Mouse (Mus musculus) thymus, adult 2 months (tissue): ENCODE measurements at regions not wholly inside any gene's neighbourhood (a gene's known extent, or its start where the extent isn't known, plus 50 kb on each side); places are given as distances from the start of the nearest gene placed in this dataset.

Experiments used
- DNase-seq: peaks from one replicate; pipeline ENCODE4 v3.0.0; 2021
- H3K27ac ChIP-seq: fragments of 200-500 bp; 2 replicates; pipeline ENCODE4 v1.5.1; 2012; ENCODE audit warnings: low read length, control low read depth; ENCODE audit not compliant: control insufficient read depth, insufficient read depth
- H3K27me3 ChIP-seq: fragments of 200-500 bp; 2 replicates; pipeline ENCODE4 v1.6.1; 2012; ENCODE audit warnings: mild to moderate bottlenecking, low read length, moderate library complexity, mixed read lengths; ENCODE audit not compliant: control insufficient read depth, insufficient read depth
- H3K36me3 ChIP-seq: fragments of 200-500 bp; 2 replicates; pipeline ENCODE4 v1.6.1; 2012; ENCODE audit warnings: mild to moderate bottlenecking, low read length, moderate library complexity; ENCODE audit not compliant: control insufficient read depth, insufficient read depth
- H3K4me1 ChIP-seq: fragments of 200-500 bp; replicated peaks from 2 replicates; pipeline ENCODE4 v1.6.1; 2012; ENCODE audit warnings: low read length; ENCODE audit not compliant: control insufficient read depth, insufficient read depth
- H3K4me3 ChIP-seq: fragments of 200-500 bp; 2 replicates; pipeline ENCODE4 v1.5.1; 2012; ENCODE audit warnings: mild to moderate bottlenecking, low read length, control low read depth, moderate library complexity; ENCODE audit not compliant: control insufficient read depth, insufficient read depth
- CTCF ChIP-seq: fragments of 200-500 bp; IDR thresholded peaks from 2 replicates; pipeline ENCODE4 v1.5.1; 2012; ENCODE audit warnings: mild to moderate bottlenecking, control low read depth, low read length, moderate library complexity, borderline replicate concordance; ENCODE audit not compliant: control insufficient read depth, poor library complexity, insufficient read depth; ENCODE audit errors: extremely low read depth
- POLR2A ChIP-seq: fragments of 200-500 bp; IDR thresholded peaks from 2 replicates; pipeline ENCODE4 v1.6.1; 2012; ENCODE audit warnings: mild to moderate bottlenecking, low read length, control low read depth, moderate library complexity; ENCODE audit not compliant: control insufficient read depth, poor library complexity, insufficient read depth; ENCODE audit errors: extremely low read depth
- WGBS: fragments of 180-500 bp; shearing (Covaris S2); methylation state at CpG from one replicate; pipeline ENCODE4 v1.1.7; 2018; 5-methylcytosine and 5-hydroxymethylcytosine counted together

DNA sequence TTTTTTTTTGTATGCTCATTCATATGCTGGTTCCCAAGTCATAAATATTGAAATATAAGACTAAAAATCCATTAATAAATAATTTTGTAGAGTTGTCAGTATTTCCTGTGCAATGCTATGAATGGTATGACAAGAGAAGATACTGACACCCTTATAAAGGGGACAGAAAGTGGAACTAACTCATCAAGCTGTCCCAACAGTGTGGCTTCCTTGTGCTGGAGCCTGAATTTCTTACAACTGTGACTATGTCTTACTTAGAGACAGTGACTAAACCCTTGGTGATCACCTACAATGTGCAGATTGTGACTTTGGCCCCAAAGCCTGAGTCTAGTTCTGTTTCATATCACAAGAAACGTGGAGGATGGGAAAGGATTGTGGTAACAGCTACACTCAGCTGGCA is 203.8 kb upstream of the Map3k1 start:
- WGBS = 58% methylated on average over 1 of the region's 1 CpGs
- Histone ChIP-seq H3K4me1 (no peaks in the 10 kb centered on the region), H3K36me3 (no peaks in the 10 kb centered on the region), H3K4me3 (no peak overlapping the region), H3K27me3 (no peaks in the 10 kb centered on the region), H3K27ac (no peak overlapping the region)
- DNase-seq = no peak
- no peak for TF ChIP-seq POLR2A
- no peak for TF ChIP-seq CTCF

- Histone ChIP-seq H3K4me1 (no peaks in the 10 kb centered on the region), H3K27me3 (no peaks in the 10 kb centered on the region), H3K36me3 (no peaks in the 10 kb centered on the region), H3K4me3 (no peak overlapping the region), H3K27ac (no peak overlapping the region)
- WGBS = 95% methylated on average over 3 of the region's 3 CpGs
- DNase-seq = no peak
- TF ChIP-seq CTCF (no peak), POLR2A (no peak)
Observed at GRCm38 (mm10) chr13:112015083-112015482, 206.3 kb upstream of the Map3k1 start.

DNA sequence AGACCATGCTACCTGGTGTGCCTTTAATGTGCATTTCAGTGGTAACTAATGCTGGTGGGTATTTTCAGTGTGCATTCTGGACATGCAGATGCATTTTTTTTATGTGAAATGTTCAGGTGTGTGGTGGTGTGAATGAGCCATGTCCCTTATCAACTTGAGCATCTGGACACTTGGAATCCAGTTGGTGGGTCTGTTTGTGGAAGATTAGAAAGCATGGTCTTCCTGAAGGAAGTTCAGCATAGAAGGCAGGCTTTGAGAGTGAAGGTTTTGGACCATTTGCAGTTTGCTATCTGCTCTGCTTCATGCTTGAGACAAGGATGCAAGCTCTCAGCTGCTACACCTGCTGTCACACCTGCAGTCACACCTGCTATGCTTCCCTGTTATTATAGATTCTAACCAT is 207.5 kb upstream of the Map3k1 start:
- Histone ChIP-seq H3K36me3 (no peaks in the 10 kb centered on the region), H3K27me3 (no peaks in the 10 kb centered on the region), H3K4me3 (no peak overlapping the region), H3K4me1 (no peaks in the 10 kb centered on the region), H3K27ac (no peak overlapping the region)
- no peak for TF ChIP-seq POLR2A
- TF ChIP-seq CTCF = no peak
- DNase-seq = no peak

DNA sequence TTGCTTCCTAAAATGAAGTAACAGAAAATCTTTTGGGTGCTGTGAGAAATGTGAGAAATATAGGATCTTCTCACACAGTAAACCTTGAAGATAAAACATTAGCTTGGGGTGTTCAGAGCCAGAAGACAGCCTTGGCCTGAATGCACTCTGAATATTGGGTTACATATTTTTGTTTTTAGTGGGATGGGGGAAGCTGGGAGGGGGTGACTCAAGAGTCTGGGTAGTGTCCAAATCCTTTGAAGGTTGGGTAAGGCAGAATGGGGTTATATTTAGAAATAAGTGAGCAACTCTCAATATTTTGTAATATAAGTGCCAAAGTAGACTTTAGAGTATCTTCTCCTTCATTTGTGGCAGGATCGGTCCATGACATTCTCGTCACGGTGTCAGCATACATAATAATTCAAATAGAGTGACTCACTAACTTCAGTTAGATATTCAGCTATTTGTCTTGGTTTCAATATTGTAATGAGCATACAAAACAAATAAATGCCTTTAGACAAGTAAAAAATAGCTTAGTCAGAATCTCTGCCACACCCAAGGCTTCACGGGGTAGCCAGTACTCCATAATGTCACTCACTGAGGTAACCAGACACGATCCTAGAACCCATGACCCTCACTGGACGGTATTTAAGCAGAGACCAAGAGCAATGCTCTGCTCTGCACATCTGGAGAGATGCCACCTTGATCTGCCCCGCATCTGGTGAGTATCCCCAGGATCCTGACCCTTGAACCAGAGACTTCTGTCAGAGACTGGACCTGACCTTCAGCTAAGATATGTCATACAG is 209.9 kb upstream of the Map3k1 start:
- H3K36me3 ChIP-seq = no peaks in the 10 kb centered on the region
- 95% methylated on average over 7 of the region's 7 CpGs for WGBS
- H3K4me3 ChIP-seq = no peak overlapping the region
- 0 out of 2 replicates have a peak, but pooled peaks cover 3% of the 10 kb centered on the region for H3K4me1 ChIP-seq
- DNase-seq = no peak
- no peak for TF ChIP-seq CTCF
- no peak for TF ChIP-seq POLR2A
- H3K27ac ChIP-seq = no peak overlapping the region
- no peaks in the 10 kb centered on the region for H3K27me3 ChIP-seq

- Histone ChIP-seq H3K27me3 (no peaks in the 10 kb centered on the region), H3K36me3 (no peaks in the 10 kb centered on the region), H3K27ac (no peak overlapping the region), H3K4me1 (0 out of 2 replicates have a peak, but pooled peaks cover 3% of the 10 kb centered on the region), H3K4me3 (no peak overlapping the region)
- TF ChIP-seq POLR2A = no peak
- no peak for TF ChIP-seq CTCF
- no peak for DNase-seq
- 84% methylated on average over 5 of the region's 5 CpGs for WGBS
Observed at GRCm38 (mm10) chr13:112019575-112019974, 210.8 kb upstream of the Map3k1 start.

DNA sequence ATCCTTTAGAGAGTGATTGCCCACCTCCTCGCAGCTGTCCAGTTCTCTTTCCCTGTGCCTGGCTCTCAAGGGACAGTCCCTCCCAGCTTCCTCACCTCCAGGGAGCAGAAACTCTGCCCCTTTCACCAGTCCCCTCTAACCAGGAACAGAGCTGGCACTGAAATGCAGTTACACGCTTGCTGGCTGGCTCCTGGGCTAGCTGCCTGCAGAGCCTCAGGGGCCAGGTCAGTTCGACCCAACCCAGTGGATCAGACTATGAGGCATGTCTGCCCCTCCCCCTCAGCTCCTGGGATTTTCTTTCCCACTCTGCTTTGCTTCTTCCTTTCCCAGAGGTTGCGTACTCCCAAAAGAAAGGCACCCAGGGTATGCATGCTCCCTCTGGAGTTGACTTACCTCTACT is 214.4 kb upstream of the Map3k1 start:
- H3K27ac ChIP-seq = no peak overlapping the region
- TF ChIP-seq CTCF (no peak), POLR2A (no peak)
- DNase-seq = no peak
- H3K36me3 ChIP-seq = no peaks in the 10 kb centered on the region
- no peak overlapping the region for H3K4me3 ChIP-seq
- 0 out of 2 replicates have a peak, but pooled peaks cover 3% of the 10 kb centered on the region for H3K4me1 ChIP-seq
- no peaks in the 10 kb centered on the region for H3K27me3 ChIP-seq
- WGBS = 94% methylated on average over 4 of the region's 4 CpGs
